Mouse (Mus musculus) adipocyte (in vitro differentiated cells): ENCODE measurements at regions not wholly inside any gene's neighbourhood (a gene's known extent, or its start where the extent isn't known, plus 50 kb on each side); places are given as distances from the start of the nearest gene placed in this dataset.

Experiments used
- DNase-seq: peaks from one replicate; pipeline ENCODE4 v3.0.0-alpha.2; 2016; ENCODE audit warnings: low spot score

DNA sequence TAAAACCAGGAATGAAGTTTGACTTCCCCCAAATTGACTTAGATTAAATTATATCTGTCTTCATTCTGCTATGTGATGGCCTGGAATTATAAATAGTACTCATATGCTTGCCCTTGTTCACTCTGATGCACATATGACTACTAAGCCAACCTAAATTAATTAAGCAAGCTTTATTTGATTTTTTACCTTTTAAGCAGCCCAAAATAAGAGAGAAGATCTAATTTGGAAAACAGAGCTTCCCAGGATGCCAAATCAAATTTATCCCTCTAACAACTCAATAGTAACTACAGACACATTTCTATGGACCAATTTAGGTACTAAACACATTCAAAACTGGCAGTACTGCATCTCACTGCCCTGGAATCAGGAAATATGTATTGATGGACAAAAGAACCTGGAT is 342.1 kb upstream of the Slc8a1 start:
- no peak for DNase-seq
